Mouse (Mus musculus): ENCODE data around the gene Agrp. TPM values are rescaled to one million over a fixed set of nuclear protein-coding genes. Genes with fewer than 3 reads are reported as not detected.

Gene Agrp
- total and polyA plus RNA-seq, 3 experiments: 0.63 TPM; not detected in 2

DNA sequence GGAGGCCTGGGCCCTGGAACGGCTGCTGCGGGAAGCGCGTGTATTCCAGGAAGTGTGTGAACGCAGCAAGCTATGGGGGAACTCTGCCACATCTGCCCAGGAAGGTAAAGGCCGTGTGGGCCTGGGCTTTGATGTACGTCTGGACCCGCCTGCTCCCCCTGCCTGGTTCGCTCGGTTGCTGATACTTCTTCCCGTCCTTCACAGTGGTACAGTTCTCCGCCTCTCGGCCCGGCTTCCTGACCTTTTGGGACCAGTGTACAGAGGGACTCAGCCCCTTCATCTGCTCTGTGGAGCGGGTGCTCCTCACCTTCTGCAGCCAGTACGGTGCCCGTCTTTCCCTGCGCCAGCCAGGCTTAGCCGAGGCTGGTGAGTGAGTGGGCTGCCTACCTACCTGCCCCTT lies 17.0 kb downstream of the Agrp start:
- H3K36me3 ChIP-seq (ENCODE audit: control insufficient read depth in 1 of 2, insufficient read depth in 2 of 2, low read length in 2 of 2): peaks cover 0 to 19% of the 10 kb centered on the region in 2 experiments; a peak in 2 of 4 replicates
- H3K9ac ChIP-seq (ENCODE audit: control insufficient read depth, low read depth, low read length, poor library complexity, severe bottlenecking): no peak overlapping the region

DNA sequence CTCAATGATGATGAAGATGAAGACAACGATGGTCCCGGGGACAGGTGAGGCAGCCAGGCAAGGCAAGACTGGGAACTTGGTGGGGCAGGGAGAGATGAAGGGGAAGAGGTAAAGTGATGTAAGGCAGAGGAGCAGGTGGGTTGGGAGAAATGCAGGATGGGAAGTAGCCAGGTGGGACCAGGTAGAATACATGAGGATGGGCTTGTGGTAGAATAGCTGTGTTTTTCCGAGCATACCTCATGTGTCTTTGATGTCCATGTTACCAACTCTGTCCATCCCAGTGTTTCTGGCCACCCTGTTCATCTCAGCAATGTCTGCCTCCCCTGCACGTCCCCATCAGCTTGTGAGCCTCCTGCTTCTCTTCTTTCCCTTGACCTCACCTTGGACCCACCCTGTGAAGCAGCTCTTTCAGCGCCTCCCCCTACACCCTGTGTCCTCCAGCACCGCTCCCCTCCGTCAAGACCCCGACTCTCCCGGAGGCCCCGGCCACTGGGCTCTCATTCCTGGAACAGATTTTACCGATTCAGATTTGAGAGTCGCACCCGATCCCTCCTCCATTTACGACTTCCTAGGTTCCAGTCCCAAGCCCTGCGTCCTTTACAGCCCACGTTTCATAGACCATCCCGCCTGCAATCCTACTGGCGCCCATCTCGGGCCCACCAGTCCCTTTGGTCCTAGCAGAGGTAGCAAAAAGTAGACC lies 18.2 kb downstream of the Agrp start:
- Histone ChIP-seq H3K79me2 (ENCODE audit: control insufficient read depth, insufficient read depth, low read length, poor library complexity) (peaks cover 2% of the 10 kb centered on the region; the same call in 1 of the 2 replicates), H3K27ac (ENCODE audit: control insufficient read depth, low read depth, low read length) (no peak overlapping the region), H3K36me3 (ENCODE audit: control insufficient read depth in 1 of 2, insufficient read depth in 2 of 2, low read length in 2 of 2) (peaks cover 0 to 24% of the 10 kb centered on the region in 2 experiments; a peak in 2 of 4 replicates), H3K9me3 (replicated peaks; ENCODE audit: insufficient read depth, low read length) (no peaks in the 10 kb centered on the region), H3K27me3 (ENCODE audit: control insufficient read depth in 1 of 2, insufficient read depth in 2 of 2, low read length in 2 of 2) (no peaks in the 10 kb centered on the region), H3K4me3 (ENCODE audit: control insufficient read depth in 1 of 2, insufficient read depth in 1 of 2, low read depth in 2 of 2, low read length in 2 of 2) (no peak overlapping the region), H3K4me1 (ENCODE audit: control insufficient read depth in 1 of 2, insufficient read depth in 2 of 2, low read length in 2 of 2) (no peaks in the 10 kb centered on the region), H3K9ac (ENCODE audit: control insufficient read depth, low read depth, low read length, poor library complexity, severe bottlenecking) (no peak overlapping the region)
- no peak for DNase-seq (ENCODE audit: low read depth, low spot score)
- no peak for TF ChIP-seq SMC3 (IDR thresholded peaks at IDR 0.05; ENCODE audit: low read depth, low read length)
- no peak for TF ChIP-seq SIN3A (IDR thresholded peaks at IDR 0.05; ENCODE audit: low read length)
- TF ChIP-seq POLR2AphosphoS5 (IDR thresholded peaks at IDR 0.05; ENCODE audit: borderline replicate concordance, low read depth, low read length): peak; percentile 70; the same call in 1 of the 2 replicates
- TF ChIP-seq NRF1 (IDR thresholded peaks at IDR 0.05; ENCODE audit: insufficient read depth, low read depth, low read length, poor library complexity, severe bottlenecking): no peak
- TF ChIP-seq ELF1 (IDR thresholded peaks at IDR 0.05; ENCODE audit: low read depth, low read length): no peak
- no peak for TF ChIP-seq TBP (IDR thresholded peaks at IDR 0.05; ENCODE audit: low read depth, low read length)
- TF ChIP-seq ZNF384 (IDR thresholded peaks at IDR 0.05; ENCODE audit: low read depth, low read length): no peak

More for the DNA sequence above, 17.0 kb downstream of the Agrp start:
- no peaks in the 10 kb centered on the region for H3K9me3 ChIP-seq (replicated peaks; ENCODE audit: insufficient read depth, low read length)
- no peaks in the 10 kb centered on the region for H3K79me2 ChIP-seq (ENCODE audit: control insufficient read depth, insufficient read depth, low read length, poor library complexity)
- no peak for DNase-seq (ENCODE audit: low read depth, low spot score)
- H3K27ac ChIP-seq (ENCODE audit: control insufficient read depth, low read depth, low read length): no peak overlapping the region
- no peak for TF ChIP-seq POLR2AphosphoS2 (IDR thresholded peaks at IDR 0.05; ENCODE audit: low read length)
- TF ChIP-seq POLR2AphosphoS5 (IDR thresholded peaks at IDR 0.05; ENCODE audit: borderline replicate concordance, low read depth, low read length): no peak
- no peak for TF ChIP-seq SIN3A (IDR thresholded peaks at IDR 0.05; ENCODE audit: low read length)
- no peak for TF ChIP-seq USF2 (IDR thresholded peaks at IDR 0.05; ENCODE audit: borderline replicate concordance in 1 of 2, insufficient read depth in 1 of 2, low read depth in 1 of 2, low read length in 2 of 2)
- TF ChIP-seq MYB (IDR thresholded peaks at IDR 0.05; ENCODE audit: low read depth, low read length): no peak
- no peaks in the 10 kb centered on the region for H3K4me1 ChIP-seq (ENCODE audit: control insufficient read depth in 1 of 2, insufficient read depth in 2 of 2, low read length in 2 of 2)
- no peaks in the 10 kb centered on the region for H3K27me3 ChIP-seq (ENCODE audit: control insufficient read depth in 1 of 2, insufficient read depth in 2 of 2, low read length in 2 of 2)
- no peak overlapping the region for H3K4me3 ChIP-seq (ENCODE audit: control insufficient read depth in 1 of 2, insufficient read depth in 1 of 2, low read depth in 2 of 2, low read length in 2 of 2)

DNA sequence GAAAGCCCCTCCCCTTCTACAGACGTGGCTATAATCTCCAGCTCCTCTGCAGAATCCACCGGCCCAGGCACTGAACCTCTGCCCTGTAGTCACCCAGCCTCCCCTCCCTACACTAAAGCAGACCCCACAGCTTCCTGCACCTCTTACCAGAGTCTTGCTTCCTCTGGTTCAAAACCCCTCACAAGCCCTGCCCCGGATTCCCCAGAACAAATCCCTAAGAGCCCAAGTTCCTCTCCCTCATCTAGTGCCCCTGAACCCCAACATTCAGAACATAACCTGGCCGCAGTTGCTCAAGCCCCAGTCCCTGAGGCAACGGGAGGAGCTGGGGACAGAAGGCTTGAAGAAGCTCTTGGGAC lies 18.9 kb downstream of the Agrp start:
- Histone ChIP-seq H3K4me1 (ENCODE audit: control insufficient read depth in 1 of 2, insufficient read depth in 2 of 2, low read length in 2 of 2) (no peaks in the 10 kb centered on the region), H3K9me3 (replicated peaks; ENCODE audit: insufficient read depth, low read length) (no peaks in the 10 kb centered on the region), H3K4me3 (ENCODE audit: control insufficient read depth in 1 of 2, insufficient read depth in 1 of 2, low read depth in 2 of 2, low read length in 2 of 2) (no peak overlapping the region), H3K27ac (ENCODE audit: control insufficient read depth, low read depth, low read length) (no peak overlapping the region), H3K79me2 (ENCODE audit: control insufficient read depth, insufficient read depth, low read length, poor library complexity) (peaks cover 2% of the 10 kb centered on the region; the same call in 1 of the 2 replicates), H3K9ac (ENCODE audit: control insufficient read depth, low read depth, low read length, poor library complexity, severe bottlenecking) (no peak overlapping the region), H3K27me3 (ENCODE audit: control insufficient read depth in 1 of 2, insufficient read depth in 2 of 2, low read length in 2 of 2) (no peaks in the 10 kb centered on the region), H3K36me3 (ENCODE audit: control insufficient read depth in 1 of 2, insufficient read depth in 2 of 2, low read length in 2 of 2) (peaks cover 0 to 24% of the 10 kb centered on the region in 2 experiments; a peak in 2 of 4 replicates)
- no peak for DNase-seq (ENCODE audit: low read depth, low spot score)
- TF ChIP-seq ZKSCAN1 (IDR thresholded peaks at IDR 0.05; ENCODE audit: low read depth, low read length) (no peak), POLR2AphosphoS2 (IDR thresholded peaks at IDR 0.05; ENCODE audit: low read length) (peak; percentile 63; the same call in 1 of the 2 replicates)

All from MEL (cell line).